Mouse (Mus musculus): ENCODE data around the gene Vmn1r203.
"Not testable (repeated sequence)": the region's sequence is repeated elsewhere in the genome, so short reads cannot be mapped to it uniquely, and the experiment has no call there.

Gene Vmn1r203
- long read RNA-seq, experiment 1: 0 reads
- long read RNA-seq, experiment 2: 0 reads

- intact Hi-C loops (cut with DNase I): no loop called here
Observed at GRCm38 (mm10) chr13:22517814-22518213, at the start of gene Vmn1r203. Gene Vmn1r203 (plus strand): TSS chr13:22518114.

DNA sequence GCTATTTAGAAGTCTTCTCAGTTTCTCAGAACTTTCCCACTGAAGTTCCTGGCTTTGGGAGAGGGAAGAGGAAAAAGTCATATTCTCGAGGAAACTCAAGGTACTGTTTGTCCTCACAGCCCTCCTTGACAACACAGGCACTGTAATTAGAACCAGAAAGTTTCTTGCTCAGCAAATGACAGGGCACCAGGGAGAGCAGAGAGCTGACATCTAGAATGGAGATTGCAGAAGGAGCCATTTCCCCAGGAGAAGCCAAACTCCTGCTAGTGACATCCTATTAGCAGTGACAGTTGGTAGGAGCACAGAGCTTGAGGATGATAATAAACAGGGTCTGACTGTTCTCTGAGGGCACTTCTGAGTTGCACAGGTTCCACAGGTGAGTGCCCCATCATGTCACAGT lies 46.3 kb upstream of the Vmn1r203 start, which contains the start of gene Vmn1r201:
TSS of gene Vmn1r201 (plus strand) at position 301 of the 400 bp plus-strand sequence.
- intact Hi-C loops (cut with DNase I): no loop called here

GRCm38 (mm10) chr13:22502431-22502830 lies 15.5 kb upstream of the Vmn1r203 start:
- intact Hi-C loops (cut with DNase I): no loop called here

GRCm38 (mm10) chr13:22505281-22505680 lies 12.6 kb upstream of the Vmn1r203 start, which contains the start of gene Vmn1r202:
Gene Vmn1r202 (minus strand): TSS chr13:22505381.
- intact Hi-C loops (cut with DNase I): no loop called here

DNA sequence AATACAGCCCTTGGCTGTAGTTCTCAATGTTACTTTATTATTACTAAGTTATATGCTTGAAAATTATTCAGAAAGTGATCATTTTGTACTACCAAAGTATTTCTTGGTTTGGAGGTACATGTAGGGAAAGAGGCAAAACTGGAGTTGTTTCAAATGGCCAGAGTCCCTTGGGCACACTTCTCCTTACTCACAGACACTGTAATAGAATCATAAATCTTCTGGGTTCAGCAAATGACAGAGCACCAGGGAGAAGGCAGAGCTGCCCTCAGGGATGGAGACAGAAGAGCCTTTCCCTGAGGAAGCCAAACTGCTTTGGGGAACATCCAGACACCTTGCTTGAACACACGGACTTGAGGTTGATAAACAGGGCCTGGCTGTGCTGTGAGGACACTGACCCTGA lies 35.0 kb downstream of the Vmn1r203 start, which contains the start of gene Vmn1r204:
TSS of gene Vmn1r204 (plus strand) at position 301 of the 400 bp plus-strand sequence.
- intact Hi-C loops (cut with DNase I): not testable (repeated sequence)

- intact Hi-C loops (cut with DNase I): not testable (repeated sequence)
Observed at GRCm38 (mm10) chr13:22574911-22575310, 57.0 kb downstream of the Vmn1r203 start.
